Mouse (Mus musculus) gastrocnemius, postnatal 4 days (tissue): ENCODE measurements around the gene Gm6685. TPM values are rescaled to one million over a fixed set of nuclear protein-coding genes. Genes with fewer than 3 reads are reported as not detected.
"Not testable (repeated sequence)": the region's sequence is repeated elsewhere in the genome, so short reads cannot be mapped to it uniquely, and the experiment has no call there.

Experiments
- DNase-seq, 2 experiments: peaks; one replicate each; pipeline ENCODE4 v3.0.0; 2021 to 2022; ENCODE audit warnings: low spot score in 2 of 2, mixed read lengths in 2 of 2
- long read RNA-seq, 2 experiments: library from polyadenylated mRNA; stranded (forward); transcript quantifications; one replicate each; pipeline ENCODE4 v2.0.0; 2021
- total RNA-seq, 2 experiments: library from RNA; stranded (reverse); gene quantifications; 2 replicates each; pipeline ENCODE4 v1.2.3; 2021

The Gm6685 gene
- total RNA-seq = 1 to 10 TPM; 3.4 to 3.5 TPM
- long read RNA-seq, experiment 1 = 0 reads
- long read RNA-seq, experiment 2 = 0 reads

- DNase-seq = not testable (repeated sequence)
These were observed at the start of gene Gm6685 for GRCm38 (mm10) chr11:28339224-28340150. TSS of gene Gm6685 (minus strand) at chr11:28339867.

- no peak for DNase-seq
These were observed 36.2 kb upstream of the Gm6685 start for GRCm38 (mm10) chr11:28375891-28376290.

GRCm38 (mm10) chr11:28374636-28375035 is 35.0 kb upstream of the Gm6685 start:
- DNase-seq = no peak

GRCm38 (mm10) chr11:28371381-28371780 is 31.7 kb upstream of the Gm6685 start:
- not testable (repeated sequence) for DNase-seq

- no peak for DNase-seq
These were observed 26.2 kb upstream of the Gm6685 start for GRCm38 (mm10) chr11:28365929-28366244.

- DNase-seq = peak; percentile 29 to 82
These were observed 25.7 kb upstream of the Gm6685 start for GRCm38 (mm10) chr11:28365209-28365928.

- no peak for DNase-seq
These were observed 3.8 kb upstream of the Gm6685 start for GRCm38 (mm10) chr11:28343465-28343864.

- DNase-seq = no peak
These were observed 2.2 kb upstream of the Gm6685 start for GRCm38 (mm10) chr11:28341887-28342286.

GRCm38 (mm10) chr11:28327878-28328277 is 11.8 kb downstream of the Gm6685 start:
- DNase-seq = no peak

GRCm38 (mm10) chr11:28313396-28313795 is 26.3 kb downstream of the Gm6685 start:
- no peak for DNase-seq

- DNase-seq = no peak
These were observed 31.9 kb downstream of the Gm6685 start for GRCm38 (mm10) chr11:28307723-28308122.

GRCm38 (mm10) chr11:28290440-28290839 is 49.2 kb downstream of the Gm6685 start:
- DNase-seq = no peak

Other genes starting within 250 kb of the Gm6685 start
- gene Ccdc85a, start 244.5 kb upstream of the Gm6685 start, total RNA-seq = 1 to 10 TPM; 5.8 to 6.2 TPM